Mouse (Mus musculus) CD8-positive naive resting alpha-beta T cell, adult 2 months (primary cell): ENCODE data around the gene Bud31.
"Not testable (repeated sequence)": the region's sequence is repeated elsewhere in the genome, so short reads cannot be mapped to it uniquely, and the experiment has no call there.

ENCODE experiments used
- DNase-seq, 2 experiments: peaks; one replicate each; pipeline ENCODE4 v3.0.0; 2022; ENCODE audit warnings: low read depth in 2 of 2, low spot score in 2 of 2

The Bud31 gene

DNA sequence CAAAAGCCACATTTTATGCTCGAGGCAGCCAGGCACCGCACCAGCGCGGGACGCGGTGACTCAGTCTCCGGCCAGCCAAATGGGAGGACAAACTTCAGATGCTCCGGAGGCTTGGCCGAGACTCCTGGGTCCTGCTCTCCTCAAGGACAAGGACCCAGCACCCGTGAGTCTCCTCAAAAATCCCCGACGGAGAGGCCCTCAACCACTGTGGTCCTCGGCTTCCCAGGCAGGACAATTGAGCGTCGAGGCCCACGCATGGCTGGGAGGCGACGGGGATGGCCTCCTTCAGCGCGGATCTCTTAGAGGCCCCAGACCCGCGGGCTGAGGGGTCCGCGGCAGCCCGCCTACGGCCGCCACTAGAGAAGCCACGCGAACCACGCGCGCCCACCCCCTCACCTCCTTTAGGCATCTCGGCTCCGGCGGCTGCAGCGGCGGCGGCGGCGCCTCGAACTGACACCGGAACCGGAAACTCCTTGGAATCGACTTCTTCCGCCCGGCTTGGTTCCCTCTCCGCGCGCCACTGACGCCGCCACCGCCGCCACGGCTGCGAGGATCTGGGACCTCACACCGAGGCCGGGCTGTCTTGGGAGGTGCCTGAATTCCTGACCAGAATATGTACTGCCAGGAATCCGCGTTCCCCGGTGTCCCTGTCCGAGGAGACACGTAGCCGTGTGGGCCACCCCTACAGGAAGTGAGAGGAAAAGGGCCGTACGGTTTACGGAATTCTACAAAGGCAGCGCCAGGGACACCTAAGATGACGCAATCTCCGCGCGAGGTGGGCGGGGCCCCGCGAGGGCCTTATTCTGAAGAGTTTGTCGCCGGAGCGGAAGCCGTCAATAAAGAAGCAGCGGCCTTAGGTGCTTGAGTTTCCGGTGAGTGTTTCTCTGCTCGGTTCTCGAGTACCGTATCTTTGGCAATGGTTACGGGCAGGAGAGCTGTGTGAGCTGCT is at the start of gene Bud31, which contains the start of gene Pdap1:
TSS of gene Bud31 (plus strand) at position 792 of the 949 bp plus-strand sequence.
TSS of gene Pdap1 (minus strand) at position 668 of the 949 bp plus-strand sequence.
- DNase-seq, result peak; percentile 97

DNA sequence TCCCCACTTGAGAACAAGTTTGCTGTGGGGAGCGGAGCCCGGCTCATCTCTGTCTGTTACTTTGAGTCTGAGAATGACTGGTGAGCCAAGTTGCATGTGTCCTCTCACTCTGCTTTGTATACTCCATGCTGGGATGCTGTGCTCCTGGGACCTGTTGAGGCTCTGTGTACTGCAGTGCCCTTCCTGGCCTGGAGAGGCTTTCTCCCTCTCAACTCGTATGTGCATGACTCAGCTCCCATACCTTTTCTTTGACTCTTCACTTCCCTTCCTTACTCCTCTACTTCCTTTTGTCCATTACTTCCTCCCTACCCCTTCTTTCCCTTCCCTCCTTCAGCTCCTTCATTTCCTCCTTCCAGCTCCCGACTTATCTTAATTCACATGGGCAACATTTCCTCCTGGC is 44.0 kb upstream of the Bud31 start:
- no peak for DNase-seq

DNA sequence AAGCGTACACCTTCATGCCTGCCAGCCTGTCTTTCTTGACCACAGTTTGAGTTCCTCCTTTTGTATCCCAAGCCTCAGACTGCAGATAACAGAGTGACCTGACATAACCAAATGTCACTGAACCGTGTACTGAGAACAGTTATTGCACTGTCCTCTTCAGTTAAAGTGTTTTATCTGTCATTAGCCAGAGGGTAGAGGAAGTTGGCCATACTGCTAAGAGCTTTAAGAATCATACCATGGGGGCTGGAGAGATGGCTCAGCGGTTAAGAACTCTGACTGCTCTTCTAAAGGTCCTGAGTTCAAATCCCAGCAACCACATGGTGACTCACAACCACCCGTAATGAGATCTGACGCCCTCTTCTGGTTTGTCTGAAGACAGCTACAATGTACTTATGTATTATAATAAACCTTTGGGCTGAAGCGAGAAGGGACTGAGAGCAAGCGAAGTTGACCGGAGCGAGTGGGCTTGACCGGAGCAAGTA is 41.8 kb upstream of the Bud31 start:
- no peak for DNase-seq

DNA sequence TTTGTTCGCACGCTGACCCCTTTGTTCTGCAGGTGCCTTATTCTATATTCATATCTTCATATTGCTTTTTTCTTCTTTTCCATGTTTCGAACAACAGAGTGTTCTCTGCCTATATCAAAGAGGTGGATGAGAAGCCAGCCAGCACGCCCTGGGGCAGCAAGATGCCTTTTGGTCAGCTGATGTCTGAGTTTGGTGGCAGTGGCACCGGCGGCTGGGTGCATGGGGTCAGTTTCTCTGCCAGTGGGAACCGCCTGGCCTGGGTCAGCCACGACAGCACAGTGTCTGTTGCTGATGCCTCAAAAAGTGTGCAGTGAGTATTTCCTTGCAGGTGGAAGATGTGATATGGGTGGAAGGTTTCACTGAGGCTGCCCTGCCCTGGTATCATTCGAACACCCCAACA is 39.2 kb upstream of the Bud31 start:
- DNase-seq, result no peak

DNA sequence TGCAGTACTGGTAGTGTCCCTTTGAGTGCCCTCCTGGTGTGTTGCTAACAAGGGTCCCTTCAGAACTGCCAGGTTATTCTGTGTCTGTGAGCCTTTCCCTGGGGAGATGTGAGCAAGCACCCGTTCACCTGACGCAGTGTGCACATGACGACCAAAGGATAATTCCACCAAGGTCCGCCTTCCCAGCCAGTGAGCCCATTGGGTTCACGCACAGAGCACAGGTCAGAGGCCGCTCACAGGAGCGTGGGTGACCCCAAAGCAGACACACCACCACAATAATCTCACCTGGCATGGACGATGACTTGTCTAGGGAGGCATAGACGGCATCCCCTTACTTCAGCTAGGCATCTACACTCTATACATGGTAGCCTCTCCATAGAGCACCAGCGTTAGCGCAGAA is 38.7 kb upstream of the Bud31 start:
- not testable (repeated sequence) for DNase-seq

DNA sequence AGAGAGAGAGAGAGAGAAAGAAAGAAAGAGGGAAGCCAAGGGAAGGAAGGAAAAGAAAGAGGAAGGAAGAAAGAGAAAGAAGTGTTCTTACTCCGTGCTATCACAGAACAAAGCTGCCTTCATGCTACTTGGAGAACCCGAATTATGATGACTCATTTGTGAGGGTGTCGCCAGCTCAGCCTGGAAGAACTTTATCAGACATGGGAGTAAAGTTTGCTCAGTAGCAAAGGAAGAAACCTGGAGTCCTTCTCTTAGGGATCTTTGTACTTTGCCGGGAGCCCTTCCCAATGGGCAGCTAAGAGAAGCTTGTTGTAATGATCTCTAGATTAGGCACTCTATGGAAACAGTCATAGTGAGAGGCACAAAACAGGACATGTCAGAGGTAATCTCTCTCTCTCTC is 37.5 kb upstream of the Bud31 start:
- DNase-seq, result no peak

DNA sequence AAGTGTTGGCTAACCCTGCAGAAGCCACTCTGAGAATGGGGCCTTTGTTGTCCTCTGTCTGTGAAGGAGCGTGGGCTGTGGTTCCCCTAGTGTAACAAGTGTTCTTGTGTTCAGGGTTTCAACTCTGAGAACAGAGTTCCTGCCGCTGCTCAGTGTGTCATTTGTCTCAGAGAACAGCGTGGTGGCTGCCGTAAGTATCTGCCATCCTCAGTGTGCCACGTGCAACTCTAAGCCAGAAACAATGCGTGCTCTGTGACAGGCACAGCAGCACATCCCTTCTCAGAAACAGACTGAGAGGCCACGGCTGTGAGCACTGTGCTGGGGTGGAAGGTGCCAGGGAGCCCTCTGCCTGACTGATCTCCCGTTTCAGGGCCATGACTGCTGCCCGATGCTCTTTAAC is 35.8 kb upstream of the Bud31 start:
- DNase-seq, result no peak

DNA sequence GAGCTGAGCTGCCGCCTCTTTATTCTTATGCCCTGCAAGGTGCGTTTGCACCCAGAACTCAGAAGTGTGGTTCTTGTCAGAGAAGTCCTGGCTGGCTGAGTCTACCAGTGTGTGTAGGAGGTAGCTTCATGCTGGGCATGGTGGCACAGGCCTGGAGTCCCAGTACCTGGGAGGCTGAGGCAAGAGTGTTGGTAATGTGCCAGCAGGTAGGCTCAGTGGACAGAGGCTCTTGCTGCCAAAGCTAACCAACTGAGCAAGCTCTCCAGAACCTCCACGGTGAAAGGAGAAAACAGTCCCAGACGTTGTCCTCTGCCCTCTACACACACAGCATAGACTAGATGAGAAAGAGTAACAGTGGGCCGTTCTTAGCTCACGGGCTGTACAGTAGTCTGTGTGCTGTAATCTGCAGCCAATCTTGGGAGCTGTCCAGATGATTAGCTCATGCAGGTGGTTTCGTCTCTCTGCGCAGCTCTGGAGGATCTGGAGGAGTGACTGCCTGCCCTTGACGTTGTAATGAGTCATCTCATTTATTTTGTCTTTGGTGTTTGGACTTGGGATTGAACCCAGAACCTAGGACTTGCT is 34.4 kb upstream of the Bud31 start:
- DNase-seq, result no peak

DNA sequence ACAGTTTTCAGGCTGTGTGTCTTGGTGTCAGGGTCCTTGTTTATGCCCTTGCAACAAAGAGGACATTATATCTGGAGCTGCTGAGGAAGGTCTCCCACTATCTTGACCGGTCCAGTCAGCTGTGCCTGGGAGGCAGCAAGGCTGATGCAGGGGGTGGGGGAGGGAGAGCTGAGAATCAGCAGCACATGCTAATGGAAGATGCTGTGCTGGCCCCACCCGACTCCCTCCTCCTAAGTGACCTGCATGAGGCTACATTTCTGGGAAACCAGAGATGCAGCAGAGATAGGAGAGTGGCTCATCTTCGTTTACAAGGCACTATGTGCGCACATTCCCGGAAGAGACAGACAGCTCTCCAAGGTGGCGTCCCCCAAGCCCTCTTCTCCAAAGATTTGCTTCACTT is 29.8 kb upstream of the Bud31 start:
- DNase-seq, result no peak

DNA sequence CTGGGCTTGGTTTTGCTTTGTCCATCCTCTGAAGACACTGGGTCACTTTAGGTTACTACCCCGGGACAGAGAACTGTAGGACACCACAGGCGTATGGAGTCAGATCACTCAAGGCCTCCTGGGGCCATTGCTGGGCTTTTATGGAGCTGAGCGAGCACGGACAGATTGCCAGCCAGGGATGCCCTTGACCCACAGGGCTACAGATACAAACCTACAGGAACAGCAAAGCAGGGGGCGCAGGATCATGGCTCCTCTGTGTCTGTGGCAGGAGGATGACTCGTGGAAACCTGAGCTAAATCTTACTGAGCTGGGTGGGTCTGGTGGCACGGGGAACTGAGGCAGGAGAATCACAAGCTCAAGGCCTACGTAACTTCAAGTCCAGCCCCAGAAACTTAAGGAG is 27.6 kb upstream of the Bud31 start:
- no peak for DNase-seq

DNA sequence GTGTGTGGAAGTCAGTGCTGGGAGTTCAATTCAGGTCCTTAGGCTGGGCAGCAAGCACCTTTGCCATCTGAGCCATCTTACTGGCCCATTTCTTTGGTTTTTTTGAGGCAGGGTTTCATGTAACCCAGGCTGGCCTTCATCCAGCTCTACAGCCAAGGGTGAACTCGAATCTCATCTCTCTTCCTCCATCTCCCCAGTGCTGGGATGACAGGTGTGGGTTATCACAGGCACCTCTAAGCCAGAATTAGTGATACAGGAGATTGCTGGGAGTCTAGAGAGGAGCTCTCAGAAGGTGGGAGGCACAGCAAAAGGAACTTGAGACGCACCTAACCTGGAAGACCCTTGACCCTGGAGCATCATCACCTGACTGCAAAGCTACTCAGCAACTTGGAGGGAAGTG is 26.7 kb upstream of the Bud31 start:
- DNase-seq, result no peak

DNA sequence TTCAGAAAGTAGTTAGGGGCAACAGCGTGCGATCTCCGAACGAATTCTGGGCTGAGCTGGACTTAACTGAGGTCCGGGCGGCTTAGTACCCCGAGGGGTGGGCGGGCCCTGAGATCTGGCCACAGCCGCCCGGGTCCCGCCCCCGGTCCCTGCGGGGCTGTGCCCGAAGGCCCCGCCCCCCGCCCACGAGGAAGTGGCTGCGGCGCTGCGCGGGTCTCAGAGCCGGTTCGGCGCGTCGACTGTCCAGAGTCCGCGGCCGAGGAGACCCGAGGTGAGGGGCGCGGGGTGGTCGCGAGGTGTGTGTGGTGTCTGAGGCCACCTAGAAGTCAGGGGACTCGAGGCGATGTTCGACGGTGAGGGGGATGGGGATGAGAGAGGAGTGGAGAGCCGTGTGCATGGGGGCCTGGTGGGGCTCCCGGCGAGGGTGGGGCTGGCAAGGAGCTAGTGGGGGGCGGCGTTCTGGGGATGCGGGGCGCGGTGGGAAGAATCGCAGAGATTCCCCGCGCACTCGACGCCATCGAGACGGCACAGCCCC is 26.0 kb upstream of the Bud31 start, which contains the start of gene Arpc1b:
TSS of gene Arpc1b (plus strand) at position 145 of the 535 bp plus-strand sequence.
- peak; percentile 30 to 35 for DNase-seq

DNA sequence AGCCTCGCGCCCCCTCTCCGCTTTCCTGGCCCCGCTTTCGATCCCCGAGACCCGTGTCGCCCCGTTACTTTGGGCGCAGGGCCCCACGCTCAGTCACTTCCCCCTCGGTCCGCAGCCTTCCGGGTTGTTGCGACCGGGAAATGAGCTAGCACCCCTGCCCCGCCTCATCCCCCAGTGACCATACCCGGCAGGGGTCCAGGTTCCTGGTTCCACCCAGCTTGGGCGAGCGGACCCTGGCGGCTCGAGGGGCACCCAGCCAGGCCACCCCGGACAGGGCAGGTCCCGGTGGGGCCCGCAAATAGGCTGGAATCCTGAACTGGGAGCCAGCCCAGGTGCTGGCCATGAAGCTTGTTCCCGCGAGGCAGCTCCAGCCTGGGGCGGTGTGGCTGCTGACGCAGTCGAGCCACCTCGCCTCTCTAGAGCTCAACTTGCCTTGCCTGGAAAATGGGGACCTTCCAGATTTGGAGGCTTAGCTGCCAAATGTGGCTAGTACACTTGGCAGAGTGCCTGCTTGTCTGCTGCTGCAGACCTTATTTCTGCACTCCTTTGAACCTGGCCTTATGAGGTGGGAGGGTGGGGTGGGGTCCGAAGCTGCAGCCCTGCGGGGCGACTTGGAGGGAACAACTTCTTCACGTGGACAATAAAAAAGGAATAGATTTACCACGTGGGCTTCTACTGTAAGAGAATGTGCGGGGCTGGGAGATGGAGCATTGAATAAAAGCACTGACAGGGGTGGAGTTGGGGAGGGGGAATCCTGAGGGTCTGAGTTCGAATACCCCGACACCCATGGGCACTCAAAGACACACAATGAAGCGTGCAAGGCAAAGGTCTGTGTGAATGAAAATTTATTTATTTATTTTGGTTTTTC is 25.3 kb upstream of the Bud31 start:
- peak; percentile 36 to 48 for DNase-seq

DNA sequence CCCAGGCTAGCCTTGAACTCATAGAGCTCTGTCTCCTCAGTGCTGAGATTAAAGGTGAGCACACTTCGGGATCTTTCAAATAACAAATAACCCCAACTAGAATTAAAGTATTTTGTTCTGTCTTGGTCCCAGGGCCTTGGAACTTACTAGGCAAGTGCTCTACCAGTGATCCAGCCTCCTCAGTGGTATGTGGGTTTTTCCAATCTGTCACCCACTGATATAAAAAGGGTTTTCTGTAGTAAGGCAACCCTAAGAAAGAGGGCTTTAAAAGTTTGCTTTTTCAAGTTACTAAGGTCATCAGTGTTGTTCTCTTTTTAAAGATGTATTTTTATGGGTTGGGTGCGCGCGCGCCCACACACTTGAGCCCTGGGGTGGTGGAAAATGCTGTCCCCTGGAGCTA is 24.4 kb upstream of the Bud31 start:
- DNase-seq, result no peak

DNA sequence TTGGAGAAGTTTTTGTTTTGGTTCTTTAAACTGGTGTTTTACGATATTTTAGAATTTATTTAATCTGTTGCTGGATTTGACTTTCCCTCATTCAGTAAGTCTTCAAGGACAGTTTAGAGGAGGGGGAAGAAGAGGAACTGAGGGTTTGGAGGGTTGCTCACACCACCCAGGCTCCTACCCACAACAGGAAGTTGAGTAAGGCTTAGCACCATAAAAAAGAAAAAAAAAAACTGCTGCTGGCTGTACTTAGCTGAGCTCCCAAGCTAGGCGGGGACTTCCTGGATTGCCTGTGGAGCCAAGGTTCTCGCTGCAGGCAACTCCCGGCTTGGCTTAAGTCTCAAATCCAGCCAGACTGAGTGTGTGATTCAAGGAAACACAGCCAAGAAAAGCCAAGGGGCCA is 23.8 kb upstream of the Bud31 start:
- DNase-seq, result peak; percentile 18 to 37

DNA sequence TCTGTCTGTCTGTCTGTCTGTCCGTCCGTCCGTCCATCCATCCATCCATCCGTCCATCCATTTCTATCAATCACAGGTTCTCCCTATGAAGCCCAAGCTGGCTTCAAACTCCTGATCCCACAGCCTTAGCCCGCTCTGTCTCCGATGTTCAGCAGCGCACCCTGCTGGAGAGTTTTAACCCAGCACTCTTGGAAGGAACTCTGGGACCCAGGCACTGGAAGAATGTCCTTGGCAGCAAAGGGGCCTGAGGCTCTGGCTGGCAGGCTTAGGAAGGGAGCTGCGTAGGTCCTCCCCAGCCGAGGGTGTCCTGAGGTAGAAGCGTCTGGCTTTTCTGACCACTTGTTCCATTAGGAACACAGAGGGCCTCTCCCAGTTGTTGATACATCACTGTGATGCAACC is 23.2 kb upstream of the Bud31 start:
- DNase-seq, result peak; percentile 38 to 54

DNA sequence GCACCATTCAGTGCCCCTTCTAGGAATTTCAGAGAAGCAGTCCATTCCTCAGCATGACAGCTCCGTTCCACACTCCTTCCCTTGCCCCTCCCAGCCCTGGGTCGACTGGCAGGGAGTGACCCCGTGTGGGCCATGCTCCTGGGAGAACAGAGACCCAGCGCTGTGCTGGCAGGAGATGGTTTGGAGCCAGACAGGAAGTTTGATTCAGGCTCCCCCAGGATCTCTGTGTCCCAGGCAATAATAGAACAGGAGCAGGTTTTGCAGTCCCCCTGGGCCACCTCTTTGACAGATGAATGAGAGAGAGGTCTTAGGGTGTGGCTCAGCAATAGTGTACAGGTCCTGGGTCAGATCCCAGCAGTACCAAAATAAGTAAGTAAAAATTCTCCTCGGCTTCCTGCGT is 22.2 kb upstream of the Bud31 start:
- no peak for DNase-seq

DNA sequence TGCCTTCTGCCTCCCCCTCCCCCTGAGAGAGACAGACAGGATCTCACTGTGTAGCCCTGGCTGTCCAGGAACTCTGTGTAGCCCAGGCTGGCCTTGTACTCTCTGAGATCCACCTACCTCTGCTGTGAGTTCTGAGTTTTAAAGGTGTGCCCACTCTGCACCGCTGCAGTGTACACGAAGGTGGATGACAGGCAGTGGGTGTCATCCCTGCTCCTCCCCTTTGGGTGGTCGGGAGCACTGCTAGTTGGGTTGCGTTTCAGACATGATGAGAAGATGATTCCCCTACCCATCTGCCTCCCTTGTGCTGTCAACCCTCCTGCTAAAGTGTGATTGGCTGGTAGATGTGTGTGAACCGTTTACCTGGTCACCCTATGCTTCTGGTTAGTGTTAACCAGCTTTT is 21.7 kb upstream of the Bud31 start:
- no peak for DNase-seq

DNA sequence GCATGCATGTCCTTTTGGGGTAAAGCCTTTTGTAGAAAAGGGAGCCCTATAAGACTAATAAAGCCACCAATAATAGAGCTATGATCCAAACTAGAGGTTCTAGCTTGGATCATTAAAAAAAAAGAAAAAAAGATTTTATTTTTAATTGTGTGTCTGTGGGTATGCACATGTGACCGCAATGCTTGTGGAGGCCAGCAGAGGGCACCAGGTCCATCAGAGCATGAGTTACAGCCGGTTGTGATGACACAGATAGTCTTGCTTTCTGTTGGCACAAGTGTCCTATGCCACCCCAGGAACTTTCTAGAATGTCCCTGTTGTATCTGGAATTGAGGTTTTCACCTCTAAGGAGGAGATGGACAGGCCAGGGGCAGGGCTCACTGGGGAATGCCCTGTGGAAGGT is 20.8 kb upstream of the Bud31 start:
- DNase-seq, result peak; percentile 18 to 37

DNA sequence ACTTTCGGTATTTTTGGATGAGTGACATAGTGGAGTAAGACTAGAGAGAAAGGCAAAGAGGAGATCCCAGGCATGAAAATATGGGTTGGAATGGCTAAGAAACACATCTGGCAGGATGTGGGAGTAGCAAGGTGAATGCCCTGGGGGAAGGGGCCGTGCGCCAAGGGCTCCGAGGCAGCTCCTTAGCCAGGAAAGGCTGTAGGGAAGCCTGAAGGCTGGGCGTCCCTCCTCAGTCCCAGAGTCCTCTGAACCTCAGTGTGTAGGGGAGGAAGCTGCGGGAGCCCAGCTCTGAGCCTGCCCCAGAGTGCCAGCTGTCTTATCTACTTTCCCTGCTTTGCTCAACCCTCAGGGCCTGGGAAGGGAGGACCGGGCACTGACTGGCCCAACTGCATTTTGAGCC is 19.2 kb upstream of the Bud31 start:
- no peak for DNase-seq

DNA sequence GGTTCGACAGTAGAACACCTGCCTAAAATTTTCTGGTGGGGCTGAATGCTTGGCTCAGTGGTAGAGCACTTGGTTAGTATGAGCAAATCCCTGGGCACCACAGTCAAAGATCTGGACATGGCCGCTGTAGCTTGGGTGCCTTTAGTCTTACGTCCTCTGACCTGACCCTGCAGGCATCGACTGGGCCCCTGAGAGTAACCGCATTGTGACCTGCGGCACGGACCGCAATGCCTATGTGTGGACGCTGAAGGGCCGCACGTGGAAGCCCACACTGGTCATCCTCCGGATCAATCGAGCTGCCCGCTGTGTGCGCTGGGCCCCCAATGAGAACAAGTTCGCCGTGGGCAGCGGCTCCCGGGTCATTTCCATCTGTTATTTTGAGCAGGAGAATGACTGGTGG is 16.8 kb upstream of the Bud31 start:
- no peak for DNase-seq
